Mouse (Mus musculus) layer of hippocampus, postnatal 36 days (tissue): ENCODE results near the gene Cpne6. TPM values are rescaled to one million over a fixed set of nuclear protein-coding genes. Genes with fewer than 3 reads are reported as not detected.

ENCODE experiments used
- DNase-seq, 2 experiments: peaks; one replicate each; pipeline ENCODE4 v3.0.0; 2022
- total RNA-seq, 2 experiments: library from RNA; stranded (reverse); gene quantifications; 2 replicates each; pipeline ENCODE4 v1.2.3; 2021

Cpne6 gene
- total RNA-seq, 2 experiments from 2014 or later, result 696 to 698 TPM

DNA sequence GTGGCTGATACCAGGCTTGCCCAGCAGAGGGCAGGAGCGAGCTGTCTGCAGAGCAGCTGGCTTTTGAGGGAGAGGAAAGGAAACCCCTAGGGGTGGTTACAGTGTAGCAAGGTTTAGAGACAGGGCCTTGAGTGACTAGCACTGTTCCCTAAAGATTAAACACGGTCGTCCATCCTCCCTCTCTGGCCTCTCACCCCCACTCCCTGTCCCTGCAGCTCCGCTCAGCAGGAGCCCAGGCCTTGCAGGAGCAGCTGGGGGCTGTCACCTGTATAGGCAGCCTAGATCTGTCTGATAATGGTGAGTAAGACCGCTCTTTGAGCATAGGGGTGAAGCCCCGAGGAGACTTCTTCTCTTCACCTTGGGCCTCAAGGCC, 12.8 kb upstream of the Cpne6 start:
- DNase-seq, result peak; percentile 81 to 86

DNA sequence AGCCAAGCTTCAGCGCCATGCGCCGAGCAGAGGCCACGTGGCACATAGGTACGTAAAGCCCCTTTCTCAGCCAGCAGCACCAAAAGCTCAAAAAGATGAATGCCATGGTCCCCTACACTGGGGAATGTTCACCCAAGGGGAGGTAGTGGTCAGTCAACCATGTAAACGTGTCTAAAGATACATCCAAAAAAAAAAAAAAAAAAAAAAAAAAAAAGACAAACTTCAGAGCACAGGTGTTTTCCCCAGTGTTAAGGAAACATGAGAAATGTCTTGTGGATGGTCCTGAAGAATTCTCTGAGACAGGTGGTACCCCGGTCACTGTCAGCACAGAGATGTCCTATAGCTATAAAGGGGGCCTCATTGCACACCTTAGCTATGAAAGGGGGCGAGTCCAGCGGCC, 4.6 kb upstream of the Cpne6 start:
- no peak for DNase-seq

DNA sequence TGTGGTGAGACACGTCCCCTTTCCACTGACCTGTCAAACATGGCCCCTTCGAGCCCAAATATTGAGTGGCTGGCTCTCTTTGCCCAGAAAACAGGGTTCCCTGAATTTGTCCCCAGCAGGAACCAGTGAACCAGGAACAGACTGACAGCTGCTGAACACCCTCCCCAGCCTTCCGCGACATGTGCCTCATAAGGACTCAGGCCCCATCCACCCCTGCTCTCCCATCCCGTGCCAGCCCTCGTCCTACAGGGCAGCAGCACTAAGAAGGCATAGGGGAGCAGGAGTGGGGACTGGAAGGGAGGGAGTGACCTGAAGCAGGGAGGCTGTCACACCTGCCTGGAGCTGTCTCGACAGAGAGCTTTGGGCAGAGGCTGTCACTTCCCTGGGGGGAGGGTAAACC, 2.4 kb upstream of the Cpne6 start:
- DNase-seq, result peak in 1 of 2 experiments; percentile 25

DNA sequence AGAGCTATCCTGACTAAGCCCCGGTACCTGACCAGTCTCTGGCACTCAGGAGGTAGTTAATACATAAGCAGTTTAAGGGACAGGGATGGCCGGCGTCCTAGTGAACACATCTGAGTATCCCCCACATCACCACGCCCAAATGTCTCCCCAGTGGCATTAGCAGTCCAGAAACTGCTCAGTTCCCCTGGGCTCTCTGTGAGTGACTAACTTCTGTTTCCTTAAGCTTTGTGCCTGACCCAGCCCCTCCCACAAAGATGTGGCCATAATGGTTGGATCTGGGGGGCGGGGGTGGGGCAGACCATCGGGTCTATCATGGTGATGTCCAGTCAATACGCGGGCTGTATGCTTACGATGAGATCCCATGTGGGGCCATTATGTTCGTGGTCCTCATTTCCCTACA, 705 bp upstream of the Cpne6 start:
- no peak for DNase-seq

DNA sequence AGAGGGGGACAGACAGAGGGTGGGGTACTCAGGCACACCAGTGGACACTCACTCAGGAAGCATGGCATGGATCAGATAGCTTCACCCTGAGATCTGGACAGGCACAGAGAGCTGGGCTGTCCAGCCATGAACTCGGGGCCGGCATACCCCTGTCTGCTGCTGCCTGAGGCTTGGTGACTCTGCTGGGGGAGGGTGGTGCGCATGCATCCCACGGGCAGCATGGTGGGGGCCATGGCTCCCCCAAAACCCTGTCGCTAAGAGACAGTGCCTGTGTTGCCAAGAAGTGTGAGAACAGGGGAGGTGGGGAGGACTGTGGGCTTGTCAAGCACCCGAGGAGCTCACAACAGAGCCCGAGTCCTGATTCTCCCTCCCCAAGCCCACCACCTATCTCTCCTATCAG, 792 bp downstream of the Cpne6 start:
- peak; percentile 80 for DNase-seq

DNA sequence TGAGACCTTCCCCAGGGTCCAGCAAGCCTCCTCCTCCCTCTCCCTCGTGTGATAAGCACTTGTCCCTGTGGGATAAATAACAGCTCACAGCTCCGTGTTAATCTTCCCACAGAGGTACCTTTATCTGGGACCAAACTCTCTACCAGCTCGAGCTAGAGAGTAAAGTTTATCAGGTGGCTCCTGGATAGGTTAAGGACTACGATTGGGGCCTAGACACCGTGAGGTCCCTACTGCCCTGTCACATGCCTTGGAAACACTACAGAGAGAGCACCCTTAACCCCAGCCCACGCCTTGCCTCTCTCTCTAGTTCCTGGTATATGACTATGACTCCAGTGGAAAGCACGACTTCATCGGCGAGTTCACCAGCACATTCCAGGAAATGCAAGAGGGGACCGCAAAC, 3.7 kb downstream of the Cpne6 start:
- DNase-seq, result no peak

DNA sequence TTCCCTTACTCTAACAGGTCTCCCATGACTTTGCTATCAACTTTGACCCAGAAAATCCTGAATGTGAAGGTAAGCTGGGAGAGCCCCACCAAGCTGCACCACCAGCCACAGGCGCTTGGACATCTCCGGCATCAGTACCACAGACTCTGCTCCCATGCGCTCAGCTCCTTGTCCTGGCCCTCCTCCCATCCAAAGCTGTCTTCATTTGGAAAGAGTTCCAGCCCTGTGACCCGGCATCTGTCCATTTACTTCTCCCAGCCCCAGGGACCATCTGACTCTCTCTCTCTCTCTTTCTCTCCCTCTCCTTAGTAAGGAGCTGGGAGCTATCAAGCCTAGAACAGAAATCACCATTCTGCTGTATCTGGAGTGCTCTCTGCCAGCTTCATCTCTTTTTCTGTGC, 5.6 kb downstream of the Cpne6 start:
- no peak for DNase-seq

DNA sequence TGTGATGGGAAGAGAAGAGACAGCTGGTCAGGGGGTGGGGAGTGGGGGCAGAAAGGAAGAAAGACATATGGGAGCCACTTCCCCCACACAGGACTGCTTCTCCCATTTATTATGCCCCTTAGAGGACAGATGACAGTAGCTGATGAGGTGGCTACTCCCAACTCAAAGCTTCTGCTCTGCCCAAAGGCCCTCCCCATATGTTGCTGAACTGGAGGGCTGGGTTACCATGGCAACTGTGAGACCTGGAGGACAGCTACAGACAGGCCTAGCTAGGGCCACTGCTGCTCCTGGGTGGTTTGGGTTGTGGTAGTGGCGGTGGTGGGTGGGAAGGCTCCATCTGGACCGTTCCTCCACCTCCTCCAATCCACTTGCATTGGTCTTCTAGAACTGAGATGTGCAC, 8.7 kb downstream of the Cpne6 start:
- DNase-seq, result peak; percentile 74 to 79

DNA sequence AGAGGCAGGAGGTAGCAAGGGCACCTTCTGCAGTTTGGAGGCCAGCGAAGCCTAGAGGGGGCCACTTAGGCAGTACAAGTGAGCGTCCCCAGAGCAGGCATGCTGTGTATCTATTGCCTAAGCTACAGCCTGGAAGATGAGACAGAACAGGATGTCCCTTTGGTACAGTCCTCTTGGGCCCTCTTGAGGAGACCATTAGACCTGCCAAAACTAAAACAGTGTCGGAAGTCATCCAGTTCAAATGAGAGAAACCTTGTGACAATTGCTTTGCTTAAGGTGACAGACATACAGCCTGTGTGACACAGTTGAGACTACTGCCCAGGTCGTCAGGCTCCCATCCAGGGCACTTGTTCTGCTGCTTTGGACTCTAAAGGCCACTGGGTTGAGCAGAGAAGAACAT, 9.4 kb downstream of the Cpne6 start:
- DNase-seq, result no peak

DNA sequence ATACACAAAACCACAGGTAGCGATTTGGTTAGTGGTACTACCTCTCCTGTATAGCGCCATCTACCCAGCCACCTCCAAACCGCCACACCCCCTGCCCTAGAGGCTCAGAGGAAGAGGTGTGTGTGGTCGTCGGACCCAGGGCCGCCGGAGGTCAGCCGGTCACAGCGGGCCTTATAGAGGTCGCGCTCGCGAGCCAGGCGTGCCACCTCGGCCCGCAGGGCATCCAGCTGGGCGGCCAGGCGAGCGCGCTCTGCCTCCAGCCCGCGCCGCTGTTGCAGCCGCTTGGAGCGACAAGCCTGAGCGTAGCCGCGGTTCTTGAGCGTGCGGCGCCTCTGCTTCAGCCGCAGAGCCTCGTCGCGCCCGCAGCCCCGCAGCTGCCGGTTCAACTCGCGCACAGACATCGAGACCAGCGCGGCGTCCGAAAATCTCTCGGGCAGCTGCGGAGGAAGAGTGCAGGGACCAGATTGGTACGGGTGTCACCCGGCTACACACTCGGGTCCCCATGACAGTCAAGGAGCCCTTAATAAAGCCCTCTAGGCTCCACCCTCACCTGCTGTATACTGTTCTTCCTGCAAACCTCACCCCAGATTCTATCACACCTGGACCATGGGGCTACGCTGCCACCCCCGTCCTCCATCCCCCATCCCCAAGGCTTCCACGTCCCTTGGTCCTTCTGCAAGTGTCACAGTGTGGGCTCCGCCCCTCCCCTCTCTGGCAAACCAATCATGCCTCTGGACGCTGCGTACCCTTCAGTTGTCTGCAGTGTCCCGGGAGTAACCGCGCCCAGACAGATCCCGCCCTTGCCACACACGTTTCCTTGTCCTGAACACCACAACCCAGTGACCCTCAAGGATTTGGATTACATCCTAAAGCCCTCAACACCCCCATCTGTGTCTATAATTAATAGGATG, 10.5 kb downstream of the Cpne6 start:
- no peak for DNase-seq

DNA sequence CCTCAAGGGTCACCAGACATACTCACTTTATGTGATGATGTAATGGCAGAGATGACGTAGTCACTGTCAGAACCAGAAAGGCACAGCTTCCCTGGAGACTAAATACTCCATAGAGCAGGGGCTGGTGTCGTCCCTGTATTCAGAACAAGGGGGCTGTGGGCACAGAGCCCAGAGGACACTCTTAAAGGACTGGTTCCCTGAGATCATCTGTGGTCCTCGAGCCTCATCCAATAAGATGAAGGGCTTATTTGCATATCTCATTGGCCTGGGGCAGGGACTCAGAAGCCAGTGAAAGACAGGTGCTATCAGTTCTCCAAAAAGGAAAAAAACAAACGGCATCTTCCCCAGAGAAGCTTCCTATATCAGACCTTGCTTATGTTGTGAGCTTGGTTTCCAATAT, 13.8 kb downstream of the Cpne6 start:
- no peak for DNase-seq

DNA sequence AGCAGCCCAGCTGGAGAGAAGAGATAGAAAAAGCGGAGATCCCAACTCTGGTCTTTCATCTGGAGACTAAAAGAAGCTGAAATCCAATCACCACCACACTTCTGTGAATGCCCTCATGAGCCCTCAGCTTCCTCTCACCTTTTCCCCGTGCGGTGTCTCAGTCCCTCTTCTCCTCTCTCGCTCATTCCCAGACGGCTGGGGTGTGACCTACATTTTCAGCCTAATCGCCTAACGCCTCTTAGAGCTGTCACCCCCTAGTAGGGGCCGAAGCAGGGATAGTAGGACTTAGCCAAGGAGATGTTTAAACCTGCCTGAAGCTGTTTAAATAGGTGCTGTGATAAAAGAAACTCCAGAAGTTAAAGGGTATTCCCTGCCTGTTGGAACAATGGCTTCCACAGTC, 14.5 kb downstream of the Cpne6 start, which contains the start of gene Nrl:
Gene Nrl (minus strand): TSS at position 197 of the 400 bp plus-strand sequence.
- DNase-seq, result no peak

DNA sequence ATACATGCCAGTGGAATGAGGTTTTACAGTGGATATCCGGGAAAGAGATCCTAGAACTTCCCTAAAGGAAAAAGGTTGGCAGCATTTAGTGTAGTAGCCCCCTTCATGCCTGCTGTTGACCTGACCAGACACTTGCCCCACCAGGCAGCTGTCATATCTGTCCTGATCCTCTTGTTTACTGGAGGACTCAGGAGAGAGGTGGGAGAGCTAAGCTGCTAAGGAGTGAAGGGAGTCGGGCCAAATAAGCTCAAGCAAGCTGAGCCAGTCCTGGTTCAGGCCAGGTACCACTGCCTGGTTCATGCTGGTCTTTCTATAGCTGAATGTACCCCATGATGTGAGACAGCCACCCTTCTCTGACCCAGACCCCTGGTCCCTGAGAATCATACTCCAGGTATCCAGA, 16.4 kb downstream of the Cpne6 start:
- DNase-seq, result no peak

DNA sequence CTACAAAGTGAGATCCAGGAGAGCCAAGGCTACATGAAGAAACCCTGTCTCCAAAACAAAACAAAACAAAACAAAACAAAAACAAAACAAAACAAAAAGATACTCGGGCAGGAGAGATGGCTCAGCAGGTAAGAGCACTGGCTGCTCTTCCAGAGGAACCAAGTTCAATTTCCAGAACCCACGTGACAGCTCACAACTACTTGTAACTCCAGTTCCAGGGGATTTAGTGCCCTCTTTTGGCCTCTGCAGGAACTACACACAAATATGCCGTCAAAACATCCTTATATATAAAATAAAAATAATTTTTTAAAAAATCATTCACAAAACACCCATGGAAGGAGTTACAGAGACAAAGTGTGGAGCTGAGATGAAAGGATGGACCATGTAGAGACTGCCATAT, 17.7 kb downstream of the Cpne6 start:
- DNase-seq, result no peak

DNA sequence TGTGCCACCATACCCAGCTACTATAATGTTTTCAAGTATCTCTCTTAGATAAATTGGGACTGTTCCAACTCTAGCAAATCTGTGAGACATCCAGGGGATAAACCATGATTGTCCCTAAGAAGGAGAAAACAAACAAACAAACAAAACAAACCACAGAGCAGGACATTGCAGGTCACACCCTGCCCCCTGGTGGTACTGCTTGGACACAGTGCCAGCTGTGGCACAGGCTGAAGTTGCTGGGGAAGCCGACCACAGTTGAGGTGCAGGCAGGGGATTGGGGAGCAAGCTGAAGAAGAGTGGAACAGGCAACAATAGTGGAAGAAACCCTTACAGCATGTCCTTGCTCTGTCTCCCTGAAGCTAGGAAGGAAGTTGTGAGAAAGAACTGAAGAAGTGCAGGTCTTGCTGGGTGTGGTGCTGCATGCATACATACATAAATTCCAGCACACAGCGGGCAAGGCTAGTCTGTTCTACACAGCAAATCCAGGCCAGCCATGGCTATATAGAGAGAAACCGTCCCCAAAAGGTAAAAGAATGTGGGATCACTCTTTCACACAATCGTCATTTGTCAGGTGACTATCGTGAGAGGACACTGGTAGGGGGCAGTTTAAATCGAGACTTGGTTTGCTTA, 26.0 kb downstream of the Cpne6 start:
- no peak for DNase-seq

DNA sequence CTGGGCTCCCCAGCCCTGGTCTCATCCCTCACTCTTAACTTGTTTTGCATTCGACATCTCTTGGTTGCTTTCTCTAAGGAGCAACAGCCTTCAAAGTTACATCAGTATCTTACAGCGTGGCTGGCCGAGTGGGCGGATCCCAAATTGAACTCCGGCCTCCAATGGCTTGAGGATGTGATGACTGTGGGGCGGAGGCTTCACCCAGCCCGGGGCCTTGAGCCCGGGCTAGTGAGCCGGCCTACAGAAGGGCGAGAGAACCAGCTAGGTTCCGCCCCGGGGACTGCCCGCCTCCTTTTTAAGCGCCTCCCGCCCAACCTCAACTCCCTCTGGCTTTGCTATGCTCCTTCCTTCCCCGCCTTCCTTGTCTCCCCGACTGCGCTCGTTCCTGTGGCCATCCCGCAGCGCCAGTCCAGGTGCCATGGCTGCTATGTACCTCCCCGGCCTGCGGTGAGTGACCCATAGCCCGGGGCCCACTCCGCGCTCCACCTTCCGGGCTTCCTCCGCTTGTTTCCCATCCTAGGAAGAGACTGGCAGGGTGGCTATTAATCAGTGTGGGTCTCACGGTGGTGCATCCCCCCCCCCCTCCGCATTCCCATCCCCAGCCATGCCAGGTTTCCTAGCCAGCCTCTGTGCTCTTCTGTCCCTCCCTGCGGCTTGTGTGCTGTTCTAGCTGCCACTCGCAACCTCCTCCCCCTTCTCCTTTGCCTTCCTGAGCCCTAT, 30.0 kb downstream of the Cpne6 start, which contains the start of gene Pck2:
Gene Pck2 (plus strand): TSS at position 200 of the 720 bp plus-strand sequence.
- peak; percentile 73 to 78 for DNase-seq

DNA sequence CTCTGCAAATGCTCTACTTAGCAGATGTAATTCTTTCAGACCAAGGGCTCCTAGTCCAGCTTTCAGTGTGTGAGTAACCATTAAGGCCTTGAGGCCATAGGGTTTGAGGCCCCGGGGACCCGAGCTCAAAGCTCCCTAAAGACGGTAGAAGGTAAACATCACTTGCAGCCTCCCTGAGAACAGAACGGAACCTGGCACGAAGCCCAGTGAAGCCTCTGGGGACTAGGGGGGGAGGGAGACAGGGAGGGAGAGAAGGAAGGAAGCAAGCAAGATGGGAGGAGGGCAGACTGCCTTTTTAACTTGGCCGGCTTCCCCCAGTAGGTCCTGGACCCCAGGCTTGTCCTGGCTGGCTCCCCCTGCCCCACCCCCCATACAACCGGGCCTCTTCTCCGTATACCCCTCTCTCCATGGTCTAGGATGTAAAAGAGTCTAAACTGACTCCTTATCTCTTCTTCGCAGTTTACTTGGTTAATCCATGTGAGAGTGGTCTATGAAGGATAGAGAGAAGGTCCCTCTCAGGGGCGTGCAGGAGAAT, 30.6 kb downstream of the Cpne6 start:
- peak; percentile 75 to 76 for DNase-seq

DNA sequence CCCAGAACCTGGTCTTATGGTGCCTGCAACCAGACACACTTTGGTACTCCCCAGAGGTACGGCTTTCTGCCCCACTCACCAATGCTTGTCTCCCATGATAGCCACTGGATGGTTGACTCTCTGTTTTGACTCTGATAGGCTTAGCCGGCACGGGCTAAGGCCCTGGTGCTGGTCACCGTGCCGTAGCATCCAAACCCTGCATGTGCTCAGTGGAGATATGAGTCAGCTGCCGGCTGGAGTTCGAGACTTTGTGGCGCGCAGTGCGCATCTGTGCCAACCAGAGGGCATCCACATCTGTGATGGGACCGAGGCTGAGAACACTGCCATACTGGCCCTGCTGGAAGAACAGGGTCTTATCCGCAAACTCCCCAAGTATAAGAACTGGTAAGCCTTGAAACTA, 32.0 kb downstream of the Cpne6 start:
- no peak for DNase-seq

DNA sequence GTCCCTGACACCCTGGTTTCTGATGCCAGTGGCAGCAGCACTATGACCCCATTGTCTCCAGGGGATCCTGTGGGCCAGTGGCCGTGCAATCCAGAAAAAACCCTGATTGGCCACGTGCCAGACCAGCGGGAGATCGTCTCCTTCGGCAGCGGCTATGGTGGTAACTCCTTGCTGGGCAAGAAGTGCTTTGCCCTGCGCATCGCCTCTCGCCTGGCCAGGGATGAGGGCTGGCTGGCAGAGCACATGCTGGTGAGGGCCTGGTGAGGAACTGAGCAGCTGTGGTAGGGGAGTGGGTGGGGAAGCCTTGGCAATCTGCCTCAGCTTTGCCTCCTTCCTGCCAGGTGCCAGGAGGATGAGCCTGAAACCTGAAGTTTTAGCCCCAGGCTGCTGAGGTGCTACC, 34.1 kb downstream of the Cpne6 start:
- DNase-seq, result no peak

DNA sequence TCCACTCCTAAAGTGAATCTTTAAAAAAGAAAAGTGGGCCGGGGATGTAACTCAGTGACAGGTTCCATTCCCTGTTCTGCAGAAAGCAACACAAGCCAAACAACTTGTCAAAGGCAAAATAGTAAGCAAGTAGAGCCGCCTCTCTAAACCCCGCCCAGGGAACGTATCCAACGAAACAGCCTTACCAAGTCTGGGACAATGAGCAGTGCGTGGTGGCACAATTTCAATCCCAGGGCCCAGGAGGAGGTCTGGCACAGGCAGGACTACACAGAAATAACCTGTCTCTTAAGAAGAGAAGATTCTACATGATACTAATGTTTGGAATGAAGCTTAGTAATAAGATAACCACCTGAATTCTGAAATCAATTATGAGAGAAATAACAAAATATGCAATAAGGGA, 39.9 kb downstream of the Cpne6 start:
- no peak for DNase-seq

DNA sequence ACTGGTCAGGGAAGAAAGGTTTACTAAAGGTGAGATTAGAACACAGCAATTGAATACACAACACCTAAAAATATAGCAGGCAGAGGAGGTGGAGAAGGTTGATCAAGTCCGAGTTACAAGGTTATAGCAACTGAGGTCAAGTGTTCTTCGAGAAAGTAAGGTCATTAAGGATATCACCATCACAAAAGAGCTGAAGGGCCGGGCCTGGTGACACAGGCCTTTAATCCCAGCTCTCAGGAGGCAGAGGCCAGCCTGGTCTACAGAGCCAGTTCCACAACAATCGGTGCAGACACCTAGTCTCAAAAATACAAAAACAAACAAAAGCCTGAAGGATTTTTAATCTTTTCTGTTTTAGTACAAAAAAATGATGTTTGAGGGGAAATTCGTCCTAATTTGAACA, 41.1 kb downstream of the Cpne6 start:
- DNase-seq, result no peak

DNA sequence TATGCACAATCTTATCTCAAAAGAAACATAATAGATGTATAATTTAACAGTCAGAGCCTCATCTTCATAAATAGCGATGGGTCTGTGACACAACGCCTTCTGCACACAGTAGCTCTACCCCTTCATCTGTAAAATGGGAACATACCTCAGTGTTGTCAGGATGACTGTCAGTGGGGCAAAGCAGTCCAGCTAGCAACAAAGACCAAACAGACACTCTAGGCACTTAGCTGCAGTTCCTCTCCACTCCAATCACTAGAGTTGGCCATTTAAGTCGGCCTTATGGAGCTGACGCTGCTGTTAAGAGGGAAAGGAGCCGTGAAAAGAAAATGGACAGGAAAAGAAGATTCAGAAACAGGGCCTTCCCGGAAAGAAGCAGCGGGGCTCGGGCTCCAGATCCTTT, 41.5 kb downstream of the Cpne6 start:
- DNase-seq, result no peak

DNA sequence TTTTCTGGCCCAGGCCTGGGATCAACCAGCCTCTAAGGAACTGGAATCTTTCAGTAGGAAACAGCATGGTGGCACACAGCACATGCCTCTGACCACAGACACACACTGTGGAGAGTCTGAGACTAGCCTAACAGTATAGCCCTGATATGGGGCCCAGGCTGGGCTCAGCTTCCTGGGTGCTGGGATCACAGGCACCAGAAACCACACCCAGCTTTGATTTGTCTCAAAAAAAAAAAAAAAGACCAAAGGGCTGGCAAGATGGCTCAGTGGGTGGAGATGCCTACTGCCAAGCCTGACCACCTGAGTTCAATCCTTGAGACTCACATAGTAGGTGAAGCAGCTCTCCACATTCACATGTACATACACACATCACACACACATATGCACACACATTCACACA, 44.4 kb downstream of the Cpne6 start:
- no peak for DNase-seq
